Mouse (Mus musculus) hindbrain, embryonic 15.5 days (tissue): ENCODE measurements around the gene Fxn. TPM values are rescaled to one million over a fixed set of nuclear protein-coding genes. Genes with fewer than 3 reads are reported as not detected.
"Not testable (repeated sequence)": the region's sequence is repeated elsewhere in the genome, so short reads cannot be mapped to it uniquely, and the experiment has no call there.

Source experiments
- ATAC-seq: fragments of 200-750 bp; cut with Nextera tagmentation; 2 replicates; pipeline ENCODE4 v1.8.0; 2017; ENCODE audit warnings: low read depth, moderate number of reproducible peaks, moderate TSS enrichment; ENCODE audit not compliant: low FRiP score
- H3K27ac ChIP-seq: fragments of 300-500 bp; sonication (generic); replicated peaks from 2 replicates; pipeline ENCODE4 v1.5.1; 2015; ENCODE audit warnings: mild to moderate bottlenecking, inconsistent platforms
- H3K27me3 ChIP-seq: fragments of 300-500 bp; sonication (generic); 2 replicates; pipeline ENCODE4 v1.6.1; 2015; ENCODE audit warnings: control low read depth, inconsistent platforms
- H3K36me3 ChIP-seq: fragments of 300-500 bp; sonication (generic); 2 replicates; pipeline ENCODE4 v1.6.1; 2015; ENCODE audit warnings: control low read depth, inconsistent platforms
- H3K4me1 ChIP-seq: fragments of 300-500 bp; sonication (generic); replicated peaks from 2 replicates; pipeline ENCODE4 v1.6.1; 2015; ENCODE audit warnings: control low read depth, inconsistent platforms
- H3K4me2 ChIP-seq: fragments of 300-500 bp; sonication (generic); 2 replicates; pipeline ENCODE4 v1.6.1; 2015; ENCODE audit warnings: moderate library complexity, mild to moderate bottlenecking, inconsistent platforms
- H3K4me3 ChIP-seq: fragments of 300-500 bp; sonication (generic); 2 replicates; pipeline ENCODE4 v1.5.1; 2015; ENCODE audit warnings: mild to moderate bottlenecking, inconsistent platforms
- H3K9ac ChIP-seq: fragments of 300-500 bp; sonication (generic); 2 replicates; pipeline ENCODE4 v1.6.1; 2015; ENCODE audit warnings: inconsistent platforms
- H3K9me3 ChIP-seq: fragments of 300-500 bp; sonication (generic); 2 replicates; pipeline ENCODE4 v1.6.1; 2016; ENCODE audit warnings: control low read depth, inconsistent platforms
- WGBS: fragments of 180-500 bp; shearing (Covaris S2); methylation state at CpG from one replicate; pipeline ENCODE4 v1.1.7; 2015; 5-methylcytosine and 5-hydroxymethylcytosine counted together
- polyA plus RNA-seq: library from polyadenylated mRNA; unstranded; fragments of >200 nt; fragmentation: Nextera tagmentation; extraction: Ambion mirVana; gene quantifications from 2 replicates; pipeline ENCODE4 v1.2.1, GENCODE M21; 2015

Gene Fxn
- polyA plus RNA-seq, 1 experiment from 2014 or later, result 40.6 TPM

- Histone ChIP-seq H3K9me3 (no peaks in the 10 kb centered on the region), H3K9ac (no peak overlapping the region), H3K27ac (peak overlapping the region; percentile 30; the same call in 1 of the 2 replicates), H3K4me1 (no peaks in the 10 kb centered on the region), H3K4me3 (no peak overlapping the region), H3K4me2 (no peak overlapping the region), H3K36me3 (0 out of 2 replicates have a peak, but pooled peaks cover 4% of the 10 kb centered on the region), H3K27me3 (no peaks in the 10 kb centered on the region)
- WGBS, result 40% methylated on average over 12 of the region's 12 CpGs
- ATAC-seq, result peak; percentile 56; the same call in 1 of the 2 replicates
Observed at GRCm38 (mm10) chr19:24259390-24260351, 20.7 kb downstream of the Fxn start.

GRCm38 (mm10) chr19:24258368-24258767 lies 22.0 kb downstream of the Fxn start:
- no peak overlapping the region for H3K9ac ChIP-seq
- no peaks in the 10 kb centered on the region for H3K9me3 ChIP-seq
- H3K27ac ChIP-seq, result no peak overlapping the region
- H3K4me3 ChIP-seq, result no peak overlapping the region
- H3K27me3 ChIP-seq, result no peaks in the 10 kb centered on the region
- WGBS, result 77% methylated on average over 5 of the region's 5 CpGs
- ATAC-seq, result no peak
- no peaks in the 10 kb centered on the region for H3K4me1 ChIP-seq
- no peaks in the 10 kb centered on the region for H3K36me3 ChIP-seq
- H3K4me2 ChIP-seq, result no peak overlapping the region

GRCm38 (mm10) chr19:24257962-24258361 lies 22.4 kb downstream of the Fxn start:
- Histone ChIP-seq H3K27ac (no peak overlapping the region), H3K9me3 (no peaks in the 10 kb centered on the region), H3K4me2 (no peak overlapping the region), H3K36me3 (no peaks in the 10 kb centered on the region), H3K4me1 (no peaks in the 10 kb centered on the region), H3K4me3 (no peak overlapping the region), H3K27me3 (no peaks in the 10 kb centered on the region), H3K9ac (no peak overlapping the region)
- WGBS, result 92% methylated on average over 6 of the region's 6 CpGs
- no peak for ATAC-seq

- Histone ChIP-seq H3K4me1 (no peaks in the 10 kb centered on the region), H3K9ac (no peak overlapping the region), H3K27ac (no peak overlapping the region), H3K27me3 (no peaks in the 10 kb centered on the region), H3K9me3 (no peaks in the 10 kb centered on the region), H3K36me3 (no peaks in the 10 kb centered on the region), H3K4me2 (no peak overlapping the region), H3K4me3 (no peak overlapping the region)
- WGBS, result 38% methylated on average over 9 of the region's 9 CpGs
- ATAC-seq, result no peak
Observed at GRCm38 (mm10) chr19:24253657-24254260, 26.6 kb downstream of the Fxn start.

GRCm38 (mm10) chr19:24251869-24252268 lies 28.5 kb downstream of the Fxn start:
- H3K4me3 ChIP-seq, result no peak overlapping the region
- no peaks in the 10 kb centered on the region for H3K4me1 ChIP-seq
- H3K9me3 ChIP-seq, result no peaks in the 10 kb centered on the region
- H3K27ac ChIP-seq, result peak overlapping the region; percentile 39; the same call in 1 of the 2 replicates
- no peaks in the 10 kb centered on the region for H3K27me3 ChIP-seq
- no peaks in the 10 kb centered on the region for H3K36me3 ChIP-seq
- H3K9ac ChIP-seq, result no peak overlapping the region
- H3K4me2 ChIP-seq, result no peak overlapping the region
- 19% methylated on average over 6 of the region's 6 CpGs for WGBS
- ATAC-seq, result 0 out of 2 replicates have a peak, but pooled peaks have one; percentile 30

GRCm38 (mm10) chr19:24243340-24243739 lies 37.1 kb downstream of the Fxn start:
- Histone ChIP-seq H3K4me2 (no peak overlapping the region), H3K27ac (no peak overlapping the region), H3K4me1 (no peaks in the 10 kb centered on the region), H3K9ac (no peak overlapping the region), H3K4me3 (no peak overlapping the region), H3K27me3 (no peaks in the 10 kb centered on the region), H3K36me3 (no peaks in the 10 kb centered on the region), H3K9me3 (no peaks in the 10 kb centered on the region)
- no peak for ATAC-seq
- 79% methylated on average over 6 of the region's 6 CpGs for WGBS

- Histone ChIP-seq H3K4me1 (no peaks in the 10 kb centered on the region), H3K9ac (no peak overlapping the region), H3K27me3 (no peaks in the 10 kb centered on the region), H3K9me3 (no peaks in the 10 kb centered on the region), H3K27ac (no peak overlapping the region), H3K4me2 (no peak overlapping the region), H3K36me3 (no peaks in the 10 kb centered on the region), H3K4me3 (no peak overlapping the region)
- no peak for ATAC-seq
- 27% methylated on average over 14 of the region's 14 CpGs for WGBS
Observed at GRCm38 (mm10) chr19:24241799-24242546, 38.4 kb downstream of the Fxn start.

- 77% methylated on average over 8 of the region's 8 CpGs for WGBS
- Histone ChIP-seq H3K4me2 (no peak overlapping the region), H3K9me3 (no peaks in the 10 kb centered on the region)
Observed at GRCm38 (mm10) chr19:24241271-24241670, 39.1 kb downstream of the Fxn start.

GRCm38 (mm10) chr19:24238011-24238410 lies 42.4 kb downstream of the Fxn start:
- Histone ChIP-seq H3K4me2 (no peak overlapping the region), H3K27me3 (no peaks in the 10 kb centered on the region), H3K4me3 (no peak overlapping the region), H3K9ac (no peak overlapping the region), H3K27ac (no peak overlapping the region), H3K9me3 (no peaks in the 10 kb centered on the region), H3K4me1 (no peaks in the 10 kb centered on the region), H3K36me3 (no peaks in the 10 kb centered on the region)
- ATAC-seq, result no peak
- 87% methylated on average over 4 of the region's 4 CpGs for WGBS

More at GRCm38 (mm10) chr19:24241271-24241670, 39.1 kb downstream of the Fxn start:
- H3K27ac ChIP-seq, result no peak overlapping the region
- no peak for ATAC-seq
- H3K4me1 ChIP-seq, result no peaks in the 10 kb centered on the region
- H3K9ac ChIP-seq, result no peak overlapping the region
- H3K27me3 ChIP-seq, result no peaks in the 10 kb centered on the region
- no peaks in the 10 kb centered on the region for H3K36me3 ChIP-seq
- no peak overlapping the region for H3K4me3 ChIP-seq

GRCm38 (mm10) chr19:24232356-24232755 lies 48.0 kb downstream of the Fxn start:
- WGBS, result 93% methylated on average over 1 of the region's 1 CpGs
- H3K27me3 ChIP-seq, H3K9me3 ChIP-seq, H3K9ac ChIP-seq, H3K4me1 ChIP-seq, H3K4me3 ChIP-seq, H3K4me2 ChIP-seq, H3K36me3 ChIP-seq, H3K27ac ChIP-seq: not testable (repeated sequence)
- peak; percentile 51; the same call in 1 of the 2 replicates for ATAC-seq

GRCm38 (mm10) chr19:24225305-24225696 lies 55.1 kb downstream of the Fxn start:
- Histone ChIP-seq H3K9me3 (no peaks in the 10 kb centered on the region), H3K27me3 (peaks cover 31% of the 10 kb centered on the region), H3K4me3 (peak overlapping the region; percentile 51), H3K4me2 (peak overlapping the region; percentile 90), H3K36me3 (no peaks in the 10 kb centered on the region), H3K4me1 (peaks cover 17% of the 10 kb centered on the region), H3K9ac (no peak overlapping the region), H3K27ac (peak overlapping the region; percentile 38; the same call in 1 of the 2 replicates)
- WGBS, result under 1% methylated on average over 17 of the region's 17 CpGs
- ATAC-seq, result no peak
